Mouse (Mus musculus): ENCODE data around the gene Rpl7l1.

Rpl7l1 gene

DNA sequence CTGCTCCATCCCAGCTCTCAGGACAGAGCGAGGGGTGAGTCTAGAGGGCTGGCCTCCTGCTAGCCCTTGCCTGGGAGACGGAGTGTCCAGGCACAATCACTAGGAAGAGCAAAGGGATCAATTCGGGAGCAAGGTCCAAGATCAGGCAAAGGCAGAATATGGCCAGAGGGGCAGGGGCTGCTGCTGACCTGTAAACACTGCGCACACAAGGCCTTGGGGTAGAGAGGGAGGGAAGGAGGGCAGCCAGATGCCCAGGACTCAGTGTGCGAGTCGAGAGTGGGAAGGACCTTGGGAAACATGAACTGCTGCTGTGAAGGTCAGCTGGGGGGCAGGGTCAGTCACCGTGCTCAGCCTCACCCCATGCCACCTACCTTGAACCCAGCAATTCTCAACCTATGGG, 47.2 kb downstream of the Rpl7l1 start:
- no peak for DNase-seq (ENCODE audit: low spot score)

DNA sequence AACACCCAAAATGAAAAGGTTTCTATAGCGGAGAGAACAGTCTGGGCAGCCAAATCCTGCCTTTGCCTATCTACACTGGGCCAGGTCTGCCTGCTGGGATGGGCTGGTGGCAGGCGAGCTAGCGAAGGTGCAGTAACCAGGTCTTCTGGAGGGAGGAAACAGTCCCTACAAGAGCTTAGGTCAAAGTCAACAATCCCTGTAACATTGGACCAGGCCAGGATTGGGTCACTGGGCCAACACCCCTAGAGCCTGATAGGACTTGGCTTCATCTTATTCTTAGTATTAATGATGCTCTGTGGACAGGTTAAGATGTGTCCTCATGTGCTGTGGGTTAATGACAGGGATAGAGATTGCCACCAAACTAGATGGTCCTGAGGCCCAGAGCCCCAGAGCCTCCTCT, 48.4 kb downstream of the Rpl7l1 start:
- DNase-seq (ENCODE audit: low spot score), result no peak

GRCm38 (mm10) chr17:46728904-46729318, 53.6 kb downstream of the Rpl7l1 start, which contains the start of gene Gnmt:
TSS of gene Gnmt (minus strand) at chr17:46729168.
- DNase-seq (ENCODE audit: low spot score), result no peak

- no peak for DNase-seq (ENCODE audit: low spot score)
Observed at GRCm38 (mm10) chr17:46728496-46728895, 54.0 kb downstream of the Rpl7l1 start.

DNA sequence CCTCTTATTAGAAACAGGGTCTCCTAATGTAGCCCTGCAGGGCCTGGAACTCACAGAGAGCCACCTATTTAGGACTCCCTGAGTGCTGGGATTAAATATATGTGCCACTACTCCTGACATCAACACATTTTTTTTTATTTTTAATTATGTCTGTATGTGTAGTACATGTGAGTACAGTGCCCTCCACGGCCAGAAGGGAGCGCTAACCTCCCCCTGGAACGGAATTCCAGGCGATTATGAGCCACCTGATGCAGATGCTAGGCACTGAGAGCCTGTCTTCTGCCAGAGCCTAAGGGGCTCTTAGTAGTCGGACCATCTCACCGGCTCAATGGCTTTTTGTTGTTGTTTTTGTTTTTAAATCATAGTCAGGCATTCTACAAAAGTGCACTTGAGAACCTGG, 54.5 kb downstream of the Rpl7l1 start:
- no peak for DNase-seq (ENCODE audit: low spot score)

GRCm38 (mm10) chr17:46727271-46727670, 55.2 kb downstream of the Rpl7l1 start:
- no peak for DNase-seq (ENCODE audit: low spot score)

GRCm38 (mm10) chr17:46725731-46726645, 56.5 kb downstream of the Rpl7l1 start:
- DNase-seq (ENCODE audit: low spot score), result no peak

DNA sequence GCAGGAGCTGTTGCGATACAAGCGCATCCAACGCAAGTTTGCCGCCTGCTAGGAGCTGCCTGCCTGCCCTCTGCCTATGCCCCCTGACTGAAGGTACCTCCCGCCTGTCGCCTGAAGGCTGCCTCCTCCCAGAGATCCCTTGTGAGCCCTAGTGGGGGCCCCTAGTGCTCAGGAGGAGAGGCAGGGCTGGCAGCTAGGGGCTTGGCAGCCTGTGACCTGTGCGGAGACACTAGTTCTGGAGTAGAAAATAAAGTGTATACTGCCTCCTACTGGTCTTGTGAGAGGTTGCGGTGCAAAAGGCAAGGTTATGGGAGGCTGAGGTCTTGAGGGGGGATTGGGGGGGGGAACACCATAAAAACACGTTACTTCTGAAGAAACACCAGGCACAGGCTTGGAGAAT, 57.2 kb downstream of the Rpl7l1 start:
- DNase-seq (ENCODE audit: low spot score), result no peak

DNA sequence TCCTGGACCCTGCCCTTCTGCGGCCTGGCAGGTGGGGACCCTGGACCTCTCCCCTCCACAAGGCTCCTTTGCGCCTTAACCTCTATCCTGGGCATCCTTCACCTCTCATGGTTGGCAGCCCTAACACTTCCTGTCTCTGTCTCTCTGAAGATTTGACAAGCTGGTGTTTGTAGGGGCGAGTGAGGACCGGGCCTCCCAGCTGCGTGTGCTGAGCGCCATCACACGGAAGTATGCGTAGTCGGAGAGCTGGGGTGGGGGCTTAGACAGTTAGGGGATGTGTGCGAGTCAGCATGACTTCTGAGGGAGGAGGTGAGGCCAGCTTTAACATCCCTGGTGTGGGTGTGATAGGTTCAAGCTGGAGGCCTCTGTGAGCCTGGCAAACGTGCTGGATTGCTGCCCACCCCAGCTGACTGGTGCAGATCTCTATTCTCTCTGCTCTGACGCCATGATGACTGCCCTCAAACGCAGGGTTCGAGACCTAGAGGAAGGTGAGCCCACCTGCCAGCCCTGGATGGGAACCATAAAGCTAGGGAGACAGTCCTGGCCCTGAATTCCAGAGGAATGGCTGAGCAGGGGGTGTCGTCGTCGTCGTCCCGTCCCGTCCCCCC, 57.9 kb downstream of the Rpl7l1 start:
- DNase-seq (ENCODE audit: low spot score), result no peak
